Mouse (Mus musculus) C2C12 (cell line): ENCODE data around the gene Tmem273.

ENCODE experiments used
- CTCF ChIP-seq: IDR thresholded peaks from one replicate; pipeline ENCODE4 v1.5.1; 2011; ENCODE audit not compliant: control insufficient read depth, insufficient read depth, insufficient read length
- MYOD1 ChIP-seq: IDR thresholded peaks from one replicate; pipeline ENCODE4 v1.6.1; 2011; ENCODE audit warnings: low read depth; ENCODE audit not compliant: control insufficient read depth, insufficient read length

DNA sequence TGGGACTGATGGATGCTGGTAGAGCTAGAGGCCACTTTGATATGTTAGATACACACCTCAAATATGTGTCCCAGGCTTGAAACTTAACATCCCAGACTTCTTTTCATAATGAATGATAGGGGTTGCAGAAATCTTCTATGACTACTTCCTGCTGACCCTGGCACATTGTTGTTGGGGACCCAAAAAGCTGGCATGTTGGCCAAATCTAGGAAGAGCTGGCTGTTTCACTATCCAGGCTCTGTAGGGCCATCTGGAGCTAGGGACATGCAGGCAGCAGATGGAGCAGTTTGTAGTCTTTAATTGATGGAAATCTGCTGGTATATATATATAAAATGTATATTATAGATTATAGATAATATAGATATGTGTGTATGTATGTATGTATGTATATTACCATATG is 56.3 kb downstream of the Tmem273 start:
- TF ChIP-seq CTCF, result no peak
- no peak for TF ChIP-seq MYOD1
